Mouse (Mus musculus) CD4-positive helper T cell, adult 2 months (primary cell): ENCODE measurements around the gene Zwilch.

Experiments used
- DNase-seq: peaks from one replicate; pipeline ENCODE4 v3.0.0-alpha.2; 2012; ENCODE audit warnings: low read depth, missing footprints, low spot score

The Zwilch gene

DNA sequence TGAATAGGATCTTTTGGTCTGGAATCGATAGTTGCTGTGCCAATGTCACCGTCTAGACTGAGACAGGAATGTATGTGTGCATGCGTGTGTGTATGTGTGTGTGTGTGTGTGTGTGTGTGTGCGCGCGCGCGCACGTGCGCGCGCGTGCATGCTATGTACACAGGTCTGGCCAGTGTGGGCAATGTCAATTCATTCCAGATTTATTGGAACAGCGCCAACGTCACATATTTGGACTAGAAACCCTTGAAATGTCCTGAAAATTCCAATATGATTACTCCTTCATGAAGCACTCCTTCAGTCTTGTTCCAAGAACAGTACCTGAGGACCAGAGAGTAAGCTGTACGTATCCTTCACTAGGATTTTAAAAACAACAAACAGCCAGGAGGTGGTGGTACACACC lies 62.4 kb downstream of the Zwilch start:
- no peak for DNase-seq

DNA sequence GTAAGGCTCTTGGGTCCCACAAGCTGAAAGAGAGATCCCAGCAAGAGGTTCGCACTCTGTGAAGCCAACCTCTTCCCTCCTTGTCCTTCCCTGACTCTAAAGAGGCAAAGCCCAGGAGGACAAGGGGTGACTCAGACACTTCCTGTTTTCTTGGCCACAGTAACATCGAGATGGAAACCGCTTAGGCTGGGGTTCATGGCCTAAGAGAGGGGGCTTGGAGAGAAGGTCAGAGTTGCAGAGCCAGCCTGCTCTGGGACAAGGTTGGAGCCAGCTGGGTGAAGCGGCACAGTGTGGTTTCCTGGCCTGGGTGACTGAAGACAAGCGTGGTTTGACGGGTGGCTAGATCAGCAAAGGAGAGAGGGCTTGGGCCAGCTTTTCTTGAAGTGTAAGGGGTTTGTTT lies 67.6 kb downstream of the Zwilch start:
- DNase-seq, result no peak

DNA sequence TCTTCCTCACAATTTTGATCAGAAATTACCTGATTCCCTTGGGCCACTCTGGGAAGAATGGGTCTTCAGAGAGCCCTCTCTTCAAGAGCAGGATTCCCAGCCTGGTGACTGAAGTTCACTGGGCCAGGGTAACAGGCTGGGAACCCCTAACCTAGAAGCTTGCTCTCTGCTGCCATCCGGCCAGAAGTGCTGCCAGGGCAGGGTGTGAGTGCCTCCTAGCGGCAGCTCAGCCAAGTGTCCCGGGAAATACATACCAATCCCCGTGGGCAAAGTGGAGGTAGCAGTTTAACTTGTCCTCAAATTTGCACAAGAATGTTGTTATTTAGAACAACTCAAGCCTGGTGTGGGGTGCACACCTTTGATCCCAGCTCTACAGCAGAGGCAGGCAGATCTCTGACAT lies 72.5 kb downstream of the Zwilch start:
- DNase-seq, result peak; percentile 56

GRCm38 (mm10) chr9:64098282-64098681 lies 74.6 kb downstream of the Zwilch start:
- DNase-seq, result no peak

- DNase-seq, result no peak
These were observed 78.8 kb downstream of the Zwilch start for GRCm38 (mm10) chr9:64094083-64094482.

GRCm38 (mm10) chr9:64089004-64089403 lies 83.9 kb downstream of the Zwilch start:
- DNase-seq, result no peak

GRCm38 (mm10) chr9:64088346-64088745 lies 84.6 kb downstream of the Zwilch start:
- no peak for DNase-seq

DNA sequence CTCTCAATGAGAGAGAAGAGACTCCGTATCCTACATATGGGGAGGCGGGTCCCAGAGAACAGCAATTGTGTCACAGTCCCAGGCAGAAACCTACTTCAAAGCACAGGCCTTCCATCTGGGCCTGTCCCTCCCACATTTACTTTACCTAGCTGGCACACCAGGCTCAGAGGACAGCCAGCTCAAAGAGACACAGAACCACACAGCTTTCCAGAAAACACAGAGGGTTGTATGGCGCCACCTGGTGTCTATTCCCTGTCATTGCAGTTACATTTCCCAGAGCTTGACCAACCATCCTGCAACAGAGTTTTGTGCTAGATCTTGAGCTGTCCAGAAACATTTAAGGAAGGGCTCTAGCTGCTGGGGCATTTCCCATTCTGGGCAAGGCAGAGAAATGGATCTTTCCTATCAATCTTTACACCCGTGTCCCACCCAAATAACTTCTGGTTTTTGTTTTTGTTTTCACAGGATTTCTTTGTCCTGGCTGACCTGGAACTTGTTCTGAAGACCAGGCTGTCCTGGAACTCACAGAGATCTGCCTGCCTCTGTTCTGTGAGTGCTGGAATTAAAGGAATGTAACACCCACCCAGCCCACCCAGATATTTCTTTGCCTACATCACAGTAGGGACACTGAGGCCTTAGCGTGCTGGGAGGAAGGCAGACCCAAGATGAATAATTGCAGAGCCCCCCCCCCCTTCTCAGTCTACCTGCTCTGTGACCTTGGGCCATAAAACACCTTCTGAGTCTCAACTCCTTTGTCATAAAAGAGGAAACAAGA lies 85.3 kb downstream of the Zwilch start:
- peak; percentile 45 for DNase-seq
